Mouse (Mus musculus): Measurements from ENCODE around the gene Cd151. TPM values are rescaled to one million over a fixed set of nuclear protein-coding genes. Genes with fewer than 3 reads are reported as not detected.

The Cd151 gene
- 22.0 TPM for polyA plus RNA-seq (2014; fragmentation: Illumina TruSeq; extraction: RNeasy Lipid Tissue Mini Kit (QIAGEN cat#74804); ENCODE audit: low replicate concordance)

DNA sequence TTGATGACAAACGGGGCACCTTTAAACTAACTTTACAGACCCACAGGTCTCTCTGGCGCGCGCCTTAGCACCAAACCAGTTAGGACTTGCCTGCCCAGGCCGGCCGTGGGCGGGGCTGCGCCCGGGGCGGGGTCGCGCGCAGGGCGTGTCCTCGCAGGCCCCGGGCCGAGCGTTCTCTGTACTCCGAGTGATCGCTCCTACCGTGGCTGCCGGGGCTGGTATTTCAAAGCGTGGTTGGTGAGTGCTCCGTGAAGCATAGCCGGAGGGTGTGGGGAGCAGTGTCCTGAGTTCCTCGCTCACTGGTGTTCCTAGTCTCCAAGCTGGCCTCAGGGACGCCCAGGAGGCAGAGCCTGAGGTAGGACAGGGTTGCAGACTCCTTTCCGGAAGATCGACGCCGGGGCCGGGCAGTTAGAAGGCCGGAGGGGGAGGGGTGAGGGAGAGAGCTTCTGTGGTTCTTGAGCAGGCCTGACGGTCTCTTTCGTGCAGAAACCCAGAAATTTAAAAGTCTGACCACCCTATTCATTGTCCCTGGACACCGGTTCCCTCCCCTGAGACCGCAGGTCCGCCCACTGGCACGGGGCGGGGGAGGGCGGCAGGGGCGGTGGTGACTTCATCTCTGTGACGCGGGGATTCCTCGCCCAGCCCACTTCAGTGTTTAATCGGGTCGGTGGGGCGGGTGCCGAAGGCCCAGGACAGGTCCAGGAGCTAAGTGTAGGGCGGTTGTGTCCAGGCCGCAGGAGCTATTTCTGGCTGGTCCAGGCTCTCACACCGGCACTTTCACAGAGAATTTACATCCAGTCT is at the start of gene Cd151:
Gene Cd151 (plus strand): TSS at position 163 of the 801 bp plus-strand sequence.

DNA sequence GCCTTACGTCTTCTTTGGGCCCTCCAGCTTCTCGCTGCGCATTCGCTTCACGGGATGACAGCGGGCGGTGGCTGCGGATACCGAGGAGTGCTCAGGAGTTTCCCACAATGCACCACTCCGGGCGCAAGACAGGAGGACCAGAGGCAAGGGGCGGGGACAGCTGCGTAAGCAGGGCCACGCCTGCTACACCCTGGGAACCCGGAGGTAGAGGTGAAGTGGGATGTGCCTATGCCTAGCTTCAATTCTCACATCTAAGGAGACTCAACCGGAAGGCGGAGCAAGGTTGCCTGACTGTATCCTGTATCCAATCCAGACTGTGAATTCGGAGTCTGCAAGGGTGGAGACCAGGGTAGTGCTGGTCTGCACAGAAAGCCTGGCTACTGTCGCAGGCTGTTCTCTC is 37.9 kb upstream of the Cd151 start, which contains the start of gene Cend1:
Gene Cend1 (minus strand): TSS at position 182 of the 400 bp plus-strand sequence.

DNA sequence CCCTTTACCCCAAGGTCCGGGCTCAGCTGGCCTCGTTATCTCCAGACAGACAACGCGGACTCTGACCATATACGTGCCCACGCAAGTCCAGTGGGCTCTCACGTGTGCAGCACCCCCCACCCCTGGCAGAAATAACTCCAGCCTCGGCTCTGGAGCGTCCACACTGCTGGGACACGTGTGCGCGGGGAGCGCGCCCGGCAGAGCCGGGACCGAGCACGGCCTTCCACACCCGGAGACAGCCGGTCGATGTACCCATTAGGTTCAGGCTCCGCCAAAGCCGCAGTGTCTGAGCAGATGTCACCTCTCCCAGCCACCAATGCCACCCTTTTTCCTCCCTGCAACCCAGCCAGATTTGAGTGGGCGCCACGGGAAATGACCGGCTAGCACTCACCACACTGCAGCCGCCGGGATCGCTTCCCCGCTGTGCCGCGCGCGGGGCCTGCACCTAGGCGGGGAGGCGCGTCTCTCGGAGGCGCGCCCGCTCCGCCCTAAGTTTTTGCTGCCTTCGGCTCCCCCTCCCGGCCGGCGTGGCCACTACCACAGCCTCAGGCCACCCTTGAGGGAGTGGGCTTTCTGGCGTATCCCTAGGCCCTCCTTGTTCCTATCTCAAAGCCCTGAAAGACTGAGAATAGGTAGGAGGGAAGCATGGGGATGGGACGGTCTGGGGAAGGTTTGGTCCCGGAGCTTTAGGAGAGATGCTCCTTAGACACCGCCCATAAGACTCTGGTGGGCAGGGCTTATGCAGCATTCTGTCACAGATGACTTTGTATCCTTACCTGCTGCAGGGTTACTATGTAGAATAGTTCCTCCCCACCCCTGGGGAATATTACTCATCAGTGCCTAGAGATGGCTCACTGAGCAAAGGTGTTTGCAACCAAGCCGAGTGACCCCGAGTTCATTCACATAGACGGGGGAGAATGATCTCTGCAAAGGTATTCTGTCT is 29.7 kb upstream of the Cd151 start, which contains the start of gene Slc25a22:
Gene Slc25a22 (minus strand): TSS at position 715 of the 943 bp plus-strand sequence.

DNA sequence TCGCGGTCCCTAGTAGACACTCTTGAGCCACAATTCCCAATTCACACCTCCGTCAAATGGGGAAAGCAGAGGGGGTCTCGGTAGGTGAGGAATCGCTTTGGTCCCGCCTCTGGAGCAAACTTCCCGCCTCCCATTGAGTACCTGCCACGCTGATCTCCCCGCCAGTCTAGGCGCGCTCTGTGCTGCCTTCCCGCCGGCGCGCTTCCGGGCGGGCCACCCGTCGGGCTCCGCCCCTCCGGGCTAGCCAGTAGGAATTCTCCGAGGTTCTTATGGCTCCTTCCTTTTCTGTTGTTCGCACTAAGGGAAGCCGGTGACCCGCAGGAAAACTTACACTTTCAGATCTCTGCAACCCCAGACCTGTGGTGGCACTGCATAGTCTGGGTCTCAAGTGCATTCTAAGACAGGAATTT is 23.4 kb upstream of the Cd151 start, which contains the start of gene Pidd1:
Gene Pidd1 (minus strand): TSS at position 198 of the 410 bp plus-strand sequence.

DNA sequence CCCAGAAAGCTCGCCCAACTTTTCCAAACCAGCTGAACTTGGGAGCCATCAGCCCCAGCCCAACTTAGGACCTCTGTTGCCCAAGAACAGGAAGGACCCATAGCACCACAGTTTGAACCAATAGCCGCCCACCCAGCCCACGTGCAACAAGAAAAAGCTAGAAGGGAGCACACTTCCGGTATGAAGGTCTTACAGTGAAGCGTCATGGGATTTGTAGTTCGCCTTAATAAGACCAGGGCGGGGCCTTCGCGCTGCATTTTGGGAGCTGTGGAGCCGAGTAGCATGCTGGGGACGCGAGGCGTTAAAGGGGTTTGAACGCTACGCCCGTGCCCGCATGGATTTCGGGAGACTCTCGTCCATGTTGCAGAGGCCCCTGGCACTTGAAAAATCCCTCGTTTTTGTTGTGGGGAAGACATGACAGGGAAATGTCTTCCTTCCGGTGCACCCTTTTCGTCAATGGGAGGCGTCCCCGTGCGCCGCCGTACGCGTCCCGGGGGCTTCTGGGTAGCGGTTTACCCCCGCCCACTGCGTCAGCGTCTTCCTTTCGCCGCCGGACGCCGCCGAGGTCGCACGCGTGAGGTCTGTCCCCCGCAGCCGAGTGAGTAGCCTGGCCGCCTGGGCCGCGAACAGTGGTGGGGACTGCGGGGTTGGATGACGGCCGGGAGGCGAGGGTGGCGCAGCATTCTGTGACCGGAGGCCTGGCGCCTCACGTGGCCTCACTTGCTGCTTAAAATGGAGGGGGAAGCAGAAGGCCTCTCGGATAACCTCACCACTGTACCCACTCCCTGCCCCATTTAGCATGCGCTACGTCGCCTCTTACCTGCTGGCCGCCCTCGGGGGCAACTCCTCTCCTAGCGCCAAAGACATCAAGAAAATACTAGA is 19.8 kb upstream of the Cd151 start, which contains the start of gene Rplp2:
Gene Rplp2 (plus strand): TSS at position 261 of the 882 bp plus-strand sequence.

DNA sequence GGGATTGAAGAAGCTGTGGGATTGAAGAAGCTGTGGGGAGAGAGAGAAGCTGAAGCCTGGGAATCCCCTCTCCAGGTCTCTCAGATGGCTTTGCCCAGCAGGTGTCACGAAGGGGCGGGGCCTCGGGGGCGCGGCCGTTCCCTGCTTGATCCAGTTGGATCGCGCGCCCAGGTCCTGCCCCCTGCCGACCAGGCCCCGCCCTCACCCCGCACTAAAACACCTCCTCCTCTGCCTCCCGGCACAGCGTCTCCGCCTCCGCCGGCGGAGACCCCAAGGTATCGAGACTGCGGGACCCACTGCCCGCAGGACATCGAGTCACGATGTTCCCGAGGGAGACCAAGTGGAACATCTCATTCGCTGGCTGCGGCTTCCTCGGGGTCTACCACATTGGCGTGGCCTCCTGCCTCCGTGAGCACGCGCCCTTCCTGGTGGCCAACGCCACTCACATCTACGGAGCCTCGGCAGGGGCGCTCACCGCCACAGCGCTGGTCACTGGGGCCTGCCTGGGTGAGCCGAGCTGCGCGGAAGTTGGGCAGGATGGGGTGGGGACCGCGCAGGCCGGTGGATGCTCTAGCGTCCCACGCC is 12.1 kb upstream of the Cd151 start, which contains the start of gene Pnpla2:
Gene Pnpla2 (plus strand): TSS at position 232 of the 585 bp plus-strand sequence.

DNA sequence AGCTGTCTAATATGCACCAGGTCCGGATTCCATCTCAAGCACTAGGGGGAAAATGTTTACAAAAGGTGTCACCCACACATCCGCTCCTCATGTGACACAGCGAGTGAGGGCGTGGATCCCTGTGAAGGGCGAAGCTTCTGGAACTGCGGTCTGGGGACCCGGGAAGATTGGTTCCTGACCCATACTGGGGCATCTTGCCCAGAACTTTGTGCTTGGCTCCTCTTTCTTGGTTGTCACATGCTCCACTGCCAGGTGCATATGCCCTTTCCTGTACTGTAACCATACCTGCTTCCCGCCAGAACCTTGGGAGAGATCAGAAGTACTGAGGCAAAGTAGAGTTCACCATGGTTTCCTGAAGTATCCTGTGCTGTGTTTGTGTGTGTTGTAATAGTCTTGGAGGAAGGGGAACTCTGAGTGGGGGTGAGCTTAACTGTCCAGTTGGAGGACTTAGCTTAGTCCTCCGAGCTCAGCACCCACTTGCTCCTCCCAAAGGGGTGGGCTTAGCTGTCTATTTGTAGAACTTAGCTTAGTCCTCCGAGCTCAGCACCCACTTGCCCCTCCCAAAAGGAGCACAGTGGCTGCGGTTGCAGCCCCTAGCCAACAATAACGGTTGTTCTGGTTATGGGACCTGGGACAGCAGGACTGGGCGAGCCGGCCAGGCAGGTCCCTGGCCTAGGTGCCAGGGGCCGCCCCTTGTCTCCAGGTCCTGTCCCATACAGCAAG is 6.6 kb upstream of the Cd151 start, which contains the start of gene Cracr2b:
Gene Cracr2b (plus strand): TSS at position 704 of the 723 bp plus-strand sequence.

DNA sequence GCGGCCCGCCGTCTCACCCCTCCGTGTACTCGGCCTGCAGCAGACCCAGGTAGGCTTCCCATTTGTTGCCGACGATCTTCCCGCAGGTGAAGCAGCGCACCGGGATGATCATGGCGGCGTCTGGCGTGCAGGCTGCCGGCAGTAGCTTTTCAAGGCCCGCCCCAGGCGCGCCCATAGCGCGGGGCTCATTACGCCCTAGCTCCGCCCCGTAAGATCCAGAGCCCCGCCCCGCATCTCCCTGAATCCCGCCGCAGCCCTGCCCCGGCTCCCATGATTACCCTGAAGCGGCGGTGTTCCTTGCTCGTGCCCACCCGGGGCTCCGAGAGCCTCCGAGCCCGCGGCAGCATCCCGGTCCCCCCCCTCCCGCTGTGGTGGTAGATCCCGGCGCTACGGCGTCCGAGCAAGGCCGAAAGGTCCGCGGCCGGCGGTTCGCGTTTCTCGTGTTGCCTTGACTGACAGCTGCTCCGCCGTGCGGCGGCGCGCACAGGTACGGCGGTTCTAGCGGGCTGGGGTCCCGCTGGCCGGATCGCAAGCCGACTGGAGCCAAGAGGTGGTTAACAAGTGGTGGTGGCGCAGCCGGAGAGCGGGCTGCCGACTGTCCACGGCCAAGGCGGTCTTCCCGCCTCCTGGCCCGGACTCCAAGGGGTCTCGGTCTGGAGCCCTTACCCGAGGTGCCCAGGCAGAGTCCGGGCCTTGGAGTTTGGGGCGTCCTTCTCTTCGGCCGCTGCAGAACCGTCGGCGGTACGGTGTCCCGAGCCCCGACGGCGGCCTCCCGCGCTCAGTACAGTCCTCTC is 8.0 kb downstream of the Cd151 start, which contains the start of the genes Polr2l and Tspan4:
Gene Polr2l (minus strand): TSS at position 122 of the 794 bp plus-strand sequence.
Gene Tspan4 (plus strand): TSS at position 230 of the 794 bp plus-strand sequence.

Other genes starting within 250 kb of the Cd151 start
- gene Phrf1, start 238.6 kb upstream of the Cd151 start, polyA plus RNA-seq (2014; fragmentation: Illumina TruSeq; extraction: RNeasy Lipid Tissue Mini Kit (QIAGEN cat#74804); ENCODE audit: low replicate concordance): 8.6 TPM
- 97.9 TPM for gene Irf7, start 200.9 kb upstream of the Cd151 start, polyA plus RNA-seq (2014; fragmentation: Illumina TruSeq; extraction: RNeasy Lipid Tissue Mini Kit (QIAGEN cat#74804); ENCODE audit: low replicate concordance)
- 150 TPM for gene Cdhr5, start 190.6 kb upstream of the Cd151 start, polyA plus RNA-seq (2014; fragmentation: Illumina TruSeq; extraction: RNeasy Lipid Tissue Mini Kit (QIAGEN cat#74804); ENCODE audit: low replicate concordance)
- gene Sct, start 188.3 kb upstream of the Cd151 start, polyA plus RNA-seq (2014; fragmentation: Illumina TruSeq; extraction: RNeasy Lipid Tissue Mini Kit (QIAGEN cat#74804); ENCODE audit: low replicate concordance): 1.2 TPM
- gene Drd4, start 175.4 kb upstream of the Cd151 start, polyA plus RNA-seq (2014; fragmentation: Illumina TruSeq; extraction: RNeasy Lipid Tissue Mini Kit (QIAGEN cat#74804); ENCODE audit: low replicate concordance): not detected
- gene Deaf1, start 139.7 kb upstream of the Cd151 start, polyA plus RNA-seq (2014; fragmentation: Illumina TruSeq; extraction: RNeasy Lipid Tissue Mini Kit (QIAGEN cat#74804); ENCODE audit: low replicate concordance): 0.85 TPM
- 16.0 TPM for gene Tmem80, start 139.7 kb upstream of the Cd151 start, polyA plus RNA-seq (2014; fragmentation: Illumina TruSeq; extraction: RNeasy Lipid Tissue Mini Kit (QIAGEN cat#74804); ENCODE audit: low replicate concordance)
- gene Eps8l2, start 128.5 kb upstream of the Cd151 start, polyA plus RNA-seq (2014; fragmentation: Illumina TruSeq; extraction: RNeasy Lipid Tissue Mini Kit (QIAGEN cat#74804); ENCODE audit: low replicate concordance): 11.5 TPM
- 17.9 TPM for gene Taldo1, start 75.2 kb upstream of the Cd151 start, polyA plus RNA-seq (2014; fragmentation: Illumina TruSeq; extraction: RNeasy Lipid Tissue Mini Kit (QIAGEN cat#74804); ENCODE audit: low replicate concordance)
- gene Gatd1, start 53.3 kb upstream of the Cd151 start, polyA plus RNA-seq (2014; fragmentation: Illumina TruSeq; extraction: RNeasy Lipid Tissue Mini Kit (QIAGEN cat#74804); ENCODE audit: low replicate concordance): 3.3 TPM
- gene Cend1, start 37.9 kb upstream of the Cd151 start, polyA plus RNA-seq (2014; fragmentation: Illumina TruSeq; extraction: RNeasy Lipid Tissue Mini Kit (QIAGEN cat#74804); ENCODE audit: low replicate concordance): not detected
- 3.3 TPM for gene Slc25a22, start 29.5 kb upstream of the Cd151 start, polyA plus RNA-seq (2014; fragmentation: Illumina TruSeq; extraction: RNeasy Lipid Tissue Mini Kit (QIAGEN cat#74804); ENCODE audit: low replicate concordance)
- 0.19 TPM for gene Pidd1, start 23.4 kb upstream of the Cd151 start, polyA plus RNA-seq (2014; fragmentation: Illumina TruSeq; extraction: RNeasy Lipid Tissue Mini Kit (QIAGEN cat#74804); ENCODE audit: low replicate concordance)
- 8.8 TPM for gene Rplp2, start 20.0 kb upstream of the Cd151 start, polyA plus RNA-seq (2014; fragmentation: Illumina TruSeq; extraction: RNeasy Lipid Tissue Mini Kit (QIAGEN cat#74804); ENCODE audit: low replicate concordance)
- gene Pnpla2, start 12.2 kb upstream of the Cd151 start, polyA plus RNA-seq (2014; fragmentation: Illumina TruSeq; extraction: RNeasy Lipid Tissue Mini Kit (QIAGEN cat#74804); ENCODE audit: low replicate concordance): 2.3 TPM
- gene Cracr2b, start 6.3 kb upstream of the Cd151 start, polyA plus RNA-seq (2014; fragmentation: Illumina TruSeq; extraction: RNeasy Lipid Tissue Mini Kit (QIAGEN cat#74804); ENCODE audit: low replicate concordance): not detected
- gene Polr2l, start 7.7 kb downstream of the Cd151 start, polyA plus RNA-seq (2014; fragmentation: Illumina TruSeq; extraction: RNeasy Lipid Tissue Mini Kit (QIAGEN cat#74804); ENCODE audit: low replicate concordance): 0.78 TPM
- gene Tspan4, start 7.8 kb downstream of the Cd151 start, polyA plus RNA-seq (2014; fragmentation: Illumina TruSeq; extraction: RNeasy Lipid Tissue Mini Kit (QIAGEN cat#74804); ENCODE audit: low replicate concordance): not detected
- gene Chid1, start 72.5 kb downstream of the Cd151 start, polyA plus RNA-seq (2014; fragmentation: Illumina TruSeq; extraction: RNeasy Lipid Tissue Mini Kit (QIAGEN cat#74804); ENCODE audit: low replicate concordance): 2.9 TPM
- gene Ap2a2, start 94.8 kb downstream of the Cd151 start, polyA plus RNA-seq (2014; fragmentation: Illumina TruSeq; extraction: RNeasy Lipid Tissue Mini Kit (QIAGEN cat#74804); ENCODE audit: low replicate concordance): 96.9 TPM
- gene Muc6, start 187.9 kb downstream of the Cd151 start, polyA plus RNA-seq (2014; fragmentation: Illumina TruSeq; extraction: RNeasy Lipid Tissue Mini Kit (QIAGEN cat#74804); ENCODE audit: low replicate concordance): not detected
- 507 TPM for gene Muc2, start 222.9 kb downstream of the Cd151 start, polyA plus RNA-seq (2014; fragmentation: Illumina TruSeq; extraction: RNeasy Lipid Tissue Mini Kit (QIAGEN cat#74804); ENCODE audit: low replicate concordance)

Data from small intestine, adult 10 weeks (tissue).